Mouse (Mus musculus) A20 (cell line): ENCODE measurements around the gene Khdrbs2.
"Not testable (repeated sequence)": the region's sequence is repeated elsewhere in the genome, so short reads cannot be mapped to it uniquely, and the experiment has no call there.

Experiments
- DNase-seq: peaks from one replicate; pipeline ENCODE4 v3.0.0-alpha.2; 2011; ENCODE audit warnings: low read depth, low spot score

The Khdrbs2 gene

GRCm38 (mm10) chr1:32471022-32471421 lies 298.5 kb downstream of the Khdrbs2 start:
- DNase-seq: no peak

DNA sequence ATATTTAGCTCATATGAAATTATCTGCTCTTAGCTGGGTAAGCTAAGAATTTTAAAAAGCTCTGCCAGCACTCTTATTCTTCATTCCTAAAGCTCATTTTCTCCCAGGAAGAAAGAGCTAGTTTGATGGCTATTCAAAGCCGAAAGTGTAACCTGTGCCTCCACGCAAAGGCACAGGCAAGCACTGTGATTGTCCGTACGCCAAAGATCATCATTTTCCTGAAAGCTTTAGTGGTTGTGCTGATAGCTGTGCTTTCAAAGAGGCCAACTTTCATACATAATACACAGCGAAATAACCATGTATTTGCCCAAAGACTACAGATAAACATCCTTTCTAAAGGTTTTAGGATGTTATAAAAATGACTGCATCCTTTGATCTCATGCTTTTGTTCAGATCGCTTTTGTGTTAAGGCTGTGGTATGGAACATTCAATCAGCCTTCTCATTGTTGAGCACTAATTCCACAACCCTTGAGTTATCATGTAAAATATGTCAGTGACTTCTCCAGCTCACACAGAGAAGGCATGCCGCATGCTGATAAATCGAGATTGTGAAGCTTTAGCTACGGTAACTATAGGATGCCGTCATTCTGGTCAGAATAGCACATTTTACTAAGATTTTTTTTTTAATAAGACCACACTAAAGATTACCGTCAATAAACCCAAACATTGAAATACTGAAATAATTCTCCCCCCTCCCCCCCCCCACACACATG lies 299.1 kb downstream of the Khdrbs2 start:
- no peak for DNase-seq

- DNase-seq: no peak
Measured at GRCm38 (mm10) chr1:32487944-32488343, 315.4 kb downstream of the Khdrbs2 start.

DNA sequence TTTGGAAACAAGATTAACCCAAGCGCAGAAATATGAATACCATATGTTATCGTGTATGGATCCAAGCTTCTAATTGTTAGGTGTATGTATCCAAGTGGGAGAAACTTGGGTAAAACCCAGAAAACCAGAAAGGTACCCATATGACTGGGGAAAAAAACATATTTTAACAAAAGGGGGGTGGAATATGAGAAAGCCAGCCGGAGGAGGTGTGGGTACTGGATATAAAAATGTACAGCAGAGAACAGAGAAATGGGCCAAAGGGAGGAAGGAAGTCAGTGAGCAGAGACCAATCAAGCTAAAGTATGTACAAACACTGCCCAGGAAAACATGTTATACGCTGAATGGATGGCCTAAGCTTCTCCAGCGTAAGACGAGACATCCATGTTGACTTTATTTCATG lies 330.9 kb downstream of the Khdrbs2 start:
- DNase-seq: no peak

- not testable (repeated sequence) for DNase-seq
Measured at GRCm38 (mm10) chr1:32547194-32547593, 374.7 kb downstream of the Khdrbs2 start, which contains the start of gene Gm5415. Gene Gm5415, minus strand, starts transcription at chr1:32547294.

GRCm38 (mm10) chr1:32553459-32553858 lies 380.9 kb downstream of the Khdrbs2 start:
- no peak for DNase-seq

GRCm38 (mm10) chr1:32553925-32554324 lies 381.4 kb downstream of the Khdrbs2 start:
- DNase-seq: no peak

DNA sequence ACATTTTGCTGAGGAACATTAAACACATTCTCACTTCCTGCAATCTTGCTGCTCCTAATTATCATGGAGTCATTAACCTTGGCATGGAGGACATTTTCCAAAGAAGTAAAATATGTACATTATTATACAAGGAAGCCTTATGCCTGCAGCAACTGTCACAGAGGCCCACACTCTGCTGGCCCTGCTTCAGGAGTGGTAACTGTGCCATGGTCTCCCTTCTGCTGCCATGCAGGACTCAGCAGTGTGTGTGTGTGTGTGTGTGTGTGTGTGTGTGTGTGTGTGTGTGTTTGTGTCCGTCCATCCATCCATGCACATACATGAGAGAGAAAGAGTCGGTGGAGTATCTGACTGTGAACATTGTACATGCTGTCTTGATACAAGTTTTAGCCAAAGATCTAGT lies 396.4 kb downstream of the Khdrbs2 start:
- DNase-seq: no peak

DNA sequence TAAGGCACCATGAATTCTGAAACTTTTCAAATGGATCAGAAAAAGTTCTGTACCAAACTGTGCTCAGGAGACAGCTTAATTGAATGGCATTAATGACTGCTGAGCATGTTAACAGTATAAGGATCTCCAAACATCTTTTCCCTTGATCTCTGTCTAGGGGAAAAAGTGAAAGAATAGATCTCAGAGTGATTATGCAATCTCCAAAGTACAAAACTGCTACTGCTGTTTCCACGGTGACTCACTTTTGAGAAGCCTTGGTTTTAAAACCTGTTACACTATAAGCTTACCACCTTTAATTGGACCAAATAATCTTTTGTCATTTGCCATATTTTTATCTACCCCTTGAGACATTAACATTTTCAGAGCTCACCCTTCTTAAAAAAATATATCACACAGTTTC lies 453.5 kb downstream of the Khdrbs2 start:
- DNase-seq: no peak

- DNase-seq: no peak
Measured at GRCm38 (mm10) chr1:32632415-32633354, 460.2 kb downstream of the Khdrbs2 start.

DNA sequence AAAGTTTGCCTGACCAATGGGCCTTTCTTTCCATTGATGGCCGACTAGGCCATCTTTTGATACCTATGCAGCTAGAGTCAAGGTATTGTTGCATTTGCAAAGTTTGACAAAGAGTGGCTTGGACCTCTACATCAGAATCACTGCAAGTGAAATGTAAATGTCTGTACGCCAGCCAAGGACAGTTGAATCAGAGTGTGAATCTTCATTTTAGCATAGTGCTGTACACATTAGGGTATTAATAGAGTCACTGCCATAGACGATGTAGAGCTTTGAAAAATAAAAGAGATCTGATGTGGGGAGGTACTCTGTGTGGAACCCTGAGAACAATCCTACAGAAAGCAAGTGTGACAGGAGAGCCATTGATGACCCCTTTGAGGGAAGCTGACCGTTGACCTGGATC lies 460.9 kb downstream of the Khdrbs2 start:
- no peak for DNase-seq

DNA sequence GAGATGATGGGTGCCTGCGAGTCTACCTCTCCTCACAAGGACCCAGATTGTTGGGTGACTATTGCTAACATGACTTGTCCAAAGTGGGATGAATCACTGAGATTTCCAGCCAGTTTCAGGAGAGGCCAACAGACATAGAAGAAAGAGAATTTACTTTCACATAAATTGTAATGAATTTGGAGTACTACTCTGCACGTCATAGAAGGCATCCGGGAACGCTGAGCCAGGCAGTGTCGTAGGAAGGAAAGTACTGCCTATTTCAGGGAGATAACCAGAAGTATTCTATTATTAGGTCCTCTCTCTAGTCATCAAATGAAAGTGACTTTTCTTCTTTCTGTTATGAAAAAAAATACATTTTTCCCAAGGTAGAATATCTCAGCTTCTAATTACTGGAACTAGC lies 466.6 kb downstream of the Khdrbs2 start:
- no peak for DNase-seq

DNA sequence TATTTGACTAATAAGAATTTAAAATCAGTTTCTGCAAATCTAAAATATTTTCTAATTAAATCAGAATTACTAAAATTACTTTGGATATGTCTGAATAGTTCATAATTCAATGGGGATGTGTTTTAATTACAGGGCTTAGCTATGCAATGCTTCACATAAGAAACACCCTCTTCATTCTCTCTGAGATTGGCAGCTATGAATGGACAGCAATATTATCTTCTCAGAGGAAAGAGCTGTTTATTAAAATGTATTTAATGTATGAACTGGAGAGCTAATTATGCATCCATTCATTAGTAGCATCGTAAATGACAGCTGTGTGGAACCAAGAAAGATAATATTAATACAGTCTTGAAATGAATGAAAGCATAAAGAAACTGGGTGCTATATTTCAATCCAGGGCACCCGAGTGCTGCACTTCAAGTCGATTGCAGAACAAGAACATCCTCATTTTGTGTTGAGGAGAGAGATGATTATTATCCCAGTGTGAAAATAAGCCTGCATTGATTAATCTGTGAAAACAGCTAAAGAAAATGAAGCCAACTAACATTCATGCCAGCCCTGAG lies 477.2 kb downstream of the Khdrbs2 start:
- DNase-seq: no peak

GRCm38 (mm10) chr1:32693806-32694205 lies 521.3 kb downstream of the Khdrbs2 start:
- no peak for DNase-seq

DNA sequence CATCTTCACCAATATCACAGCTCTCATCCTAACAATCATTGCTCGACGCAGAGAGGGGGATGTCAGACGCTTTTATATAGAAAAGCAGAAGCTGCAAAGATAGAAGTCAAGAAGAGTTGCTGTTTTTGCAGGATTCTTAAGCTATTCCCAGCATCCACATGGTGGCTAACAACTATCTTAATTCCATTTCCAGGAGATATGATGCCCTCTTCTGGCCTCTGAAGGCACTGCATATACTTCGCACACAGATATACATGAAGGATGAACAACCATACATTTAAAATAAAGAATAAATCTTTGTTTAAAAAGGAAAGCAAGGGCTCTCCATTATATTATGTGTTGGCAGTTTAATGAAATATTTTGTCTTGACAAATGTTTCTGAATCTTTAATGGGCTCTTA lies 527.6 kb downstream of the Khdrbs2 start:
- no peak for DNase-seq

DNA sequence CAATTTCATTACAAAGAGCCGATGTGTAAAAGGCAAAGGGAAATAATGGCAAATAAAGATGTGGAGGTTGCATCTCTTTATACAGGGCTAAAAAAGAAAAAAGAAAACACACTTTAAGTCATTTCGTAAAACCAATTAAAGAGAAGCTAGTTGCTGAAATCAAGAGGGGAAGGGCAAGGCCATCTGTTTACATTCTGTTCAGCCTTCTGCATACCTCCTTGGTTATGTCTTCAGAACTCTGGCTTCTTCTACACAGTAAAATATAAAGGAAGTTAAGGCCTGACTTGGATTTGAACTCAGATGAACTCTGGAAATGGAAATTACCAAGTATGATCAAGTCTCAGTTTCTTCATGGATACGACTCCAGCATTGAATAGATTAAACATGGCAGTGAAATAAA lies 528.8 kb downstream of the Khdrbs2 start:
- no peak for DNase-seq
